Mouse (Mus musculus) CH12.LX (cell line): Measurements from ENCODE around the gene Tecta. TPM values are rescaled to one million over a fixed set of nuclear protein-coding genes. Genes with fewer than 3 reads are reported as not detected.

Source experiments
- DNase-seq: peaks from one replicate; pipeline ENCODE4 v3.0.0-alpha.2; 2013; ENCODE audit errors: extremely low read depth
- H3K27ac ChIP-seq: 2 replicates; pipeline ENCODE4 v1.5.1; 2012; ENCODE audit warnings: low read depth, mild to moderate bottlenecking, control low read depth, moderate library complexity; ENCODE audit not compliant: insufficient read depth
- H3K27me3 ChIP-seq: replicated peaks from 2 replicates; pipeline ENCODE3; 2012; ENCODE audit warnings: inconsistent platforms
- H3K36me3 ChIP-seq, 2 experiments: replicated peaks in 1 of 2; 2 replicates each; pipeline versions ENCODE3 to v1.6.1; 2012; ENCODE audit warnings: inconsistent platforms in 1 of 2, low read length in 1 of 2, mild to moderate bottlenecking in 1 of 2, mixed read lengths in 1 of 2, moderate library complexity in 1 of 2; ENCODE audit not compliant: control insufficient read depth in 1 of 2, insufficient read depth in 1 of 2
- H3K4me1 ChIP-seq, 2 experiments: 2 replicates each; pipeline ENCODE4 v1.6.1; 2012; ENCODE audit warnings: inconsistent platforms in 1 of 2, moderate library complexity in 1 of 2; ENCODE audit not compliant: insufficient read depth in 2 of 2, control insufficient read depth in 1 of 2
- H3K4me2 ChIP-seq: 2 replicates; pipeline ENCODE4 v1.6.1; 2012; ENCODE audit warnings: low read depth, mild to moderate bottlenecking, control low read depth; ENCODE audit not compliant: poor library complexity, insufficient read depth, severe bottlenecking
- H3K4me3 ChIP-seq, 3 experiments: fragments of 150-350 bp in 1 of 3; sonication (generic) in 1 of 3; replicated peaks in 1 of 3; 2 replicates each; pipeline versions ENCODE3 to v1.5.1; 2011 to 2012; ENCODE audit warnings: low read depth in 2 of 3, low read length in 2 of 3, mild to moderate bottlenecking in 2 of 3, moderate library complexity in 2 of 3, control low read depth in 1 of 3, improper control_type of control experiment in 1 of 3, inconsistent platforms in 1 of 3, mixed read lengths in 1 of 3; ENCODE audit not compliant: poor library complexity in 1 of 3
- H3K79me2 ChIP-seq: replicated peaks from 2 replicates; pipeline ENCODE4 v1.6.1; 2012; ENCODE audit warnings: mild to moderate bottlenecking, moderate library complexity; ENCODE audit not compliant: control insufficient read depth, poor library complexity, insufficient read depth, severe bottlenecking; ENCODE audit errors: extremely low read depth
- H3K9ac ChIP-seq: 2 replicates; pipeline ENCODE4 v1.6.1; 2012; ENCODE audit warnings: low read depth, mild to moderate bottlenecking, control low read depth, moderate library complexity; ENCODE audit not compliant: insufficient read depth
- H3K9me3 ChIP-seq: replicated peaks from 2 replicates; pipeline ENCODE3; 2012; ENCODE audit warnings: low read length, inconsistent platforms, mixed read lengths
- ELF1 ChIP-seq: IDR thresholded peaks from 2 replicates; pipeline ENCODE4 v1.6.1; 2014; ENCODE audit warnings: low read depth, mild to moderate bottlenecking, inconsistent platforms, low read length, improper control_type of control experiment
- ETS1 ChIP-seq: conservative IDR thresholded peaks from 2 replicates; pipeline ENCODE4 v1.6.1; 2012; ENCODE audit warnings: low read depth, mild to moderate bottlenecking, inconsistent platforms, low read length, improper control_type of control experiment, moderate library complexity
- JUN ChIP-seq: IDR thresholded peaks from 2 replicates; pipeline ENCODE4 v1.6.1; 2011; ENCODE audit warnings: low read depth, mild to moderate bottlenecking, low read length, improper control_type of control experiment, moderate library complexity; ENCODE audit not compliant: insufficient read depth
- MAFK ChIP-seq: IDR thresholded peaks from 2 replicates; pipeline ENCODE4 v1.6.1; 2011; ENCODE audit warnings: low read length, improper control_type of control experiment; ENCODE audit not compliant: insufficient replicate concordance
- MAX ChIP-seq: IDR thresholded peaks from 2 replicates; pipeline ENCODE4 v1.6.1; 2011; ENCODE audit warnings: low read length, improper control_type of control experiment
- MXI1 ChIP-seq: IDR thresholded peaks from 2 replicates; pipeline ENCODE4 v1.6.1; 2011; ENCODE audit warnings: mild to moderate bottlenecking, low read depth, low read length, improper control_type of control experiment
- MYC ChIP-seq: IDR thresholded peaks from 2 replicates; pipeline ENCODE4 v1.6.1; 2011; ENCODE audit warnings: low read depth, mild to moderate bottlenecking, improper control_type of control experiment, low read length
- NRF1 ChIP-seq: IDR thresholded peaks from 2 replicates; pipeline ENCODE4 v1.6.1; 2014; ENCODE audit warnings: low read depth, mild to moderate bottlenecking, inconsistent platforms, low read length, improper control_type of control experiment, moderate library complexity
- POLR2A ChIP-seq: IDR thresholded peaks from 2 replicates; pipeline ENCODE4 v1.6.1; 2011; ENCODE audit warnings: low read depth, mild to moderate bottlenecking, improper control_type of control experiment, low read length
- SIN3A ChIP-seq: IDR thresholded peaks from 2 replicates; pipeline ENCODE4 v1.6.1; 2012; ENCODE audit warnings: low read length, improper control_type of control experiment, inconsistent platforms
- SMC3 ChIP-seq: IDR thresholded peaks from 2 replicates; pipeline ENCODE4 v1.6.1; 2011; ENCODE audit warnings: low read depth, low read length, improper control_type of control experiment
- TCF12 ChIP-seq: IDR thresholded peaks from 2 replicates; pipeline ENCODE4 v1.6.1; 2014; ENCODE audit warnings: low read depth, mild to moderate bottlenecking, inconsistent platforms, low read length, improper control_type of control experiment
- UBTF ChIP-seq: IDR thresholded peaks from 2 replicates; pipeline ENCODE4 v1.6.1; 2012; ENCODE audit warnings: low read depth, mild to moderate bottlenecking, inconsistent platforms, low read length, improper control_type of control experiment, moderate library complexity
- USF2 ChIP-seq: conservative IDR thresholded peaks from 2 replicates; pipeline ENCODE4 v1.6.1; 2011; ENCODE audit warnings: low read depth, low read length, improper control_type of control experiment
- ZC3H11A ChIP-seq: IDR thresholded peaks from 2 replicates; pipeline ENCODE4 v1.6.1; 2012; ENCODE audit warnings: low read depth, mild to moderate bottlenecking, inconsistent platforms, low read length, improper control_type of control experiment
- ZKSCAN1 ChIP-seq: IDR thresholded peaks from 2 replicates; pipeline ENCODE4 v1.6.1; 2012; ENCODE audit warnings: low read depth, inconsistent platforms, low read length, improper control_type of control experiment, borderline replicate concordance
- dilution Hi-C: fragments of 300-500 bp; cut with MboI; formaldehyde crosslinking; loops from 2 replicates; pipeline ENCODE4 v1.14.3; 2020; ENCODE audit warnings: low sequenced_read_pairs; ENCODE audit not compliant: extremely low pct_unique_long_range_greater_than_20kb, extremely low pct_ligation_motif_present
- in situ Hi-C: fragments of 300-500 bp; cut with MboI; formaldehyde crosslinking; loops from 3 replicates; pipeline ENCODE4 v1.14.3; 2019; ENCODE audit warnings: low sequenced_read_pairs, low pct_ligation_motif_present, low pct_unique_long_range_greater_than_20kb, mixed read lengths
- polyA plus RNA-seq: library from polyadenylated mRNA; unstranded; fragments of >175 nt; gene quantifications from 2 replicates; pipeline ENCODE4 v1.2.1, GENCODE M21; 2012; ENCODE audit warnings: low read depth; ENCODE audit not compliant: insufficient read length
- total RNA-seq, 2 experiments: library from RNA; depleted of rRNA; stranded (reverse); fragments of 300-350 nt in 1 of 2; fragments of >200 nt in 1 of 2; gene quantifications; 2 replicates each; pipeline ENCODE4 v1.2.3; 2012 to 2014

The Tecta gene
- total and polyA plus RNA-seq, 3 experiments, result 0.04 to 0.09 TPM; not detected in 1

DNA sequence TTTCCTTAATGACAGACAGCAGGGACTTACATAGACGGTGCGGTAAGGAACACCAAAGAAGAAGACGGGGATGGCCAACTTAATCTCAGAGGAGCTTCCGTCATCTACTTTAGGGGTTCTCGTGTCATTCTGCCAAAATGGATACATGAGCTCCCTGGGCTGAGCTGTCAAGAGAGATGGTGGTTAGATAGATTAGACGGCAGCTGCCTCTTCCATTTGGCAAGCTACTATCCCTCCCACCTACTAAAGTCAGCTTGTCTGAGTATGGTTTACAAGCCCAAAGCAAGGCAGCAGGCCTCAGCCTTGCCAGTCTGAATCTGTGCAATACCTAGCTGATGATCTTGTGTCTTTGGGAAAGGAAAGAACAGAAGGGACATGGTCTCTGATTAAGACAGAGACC is 4.8 kb downstream of the Tecta start:
- H3K79me2 ChIP-seq, result no peaks in the 10 kb centered on the region
- H3K4me2 ChIP-seq, result no peak overlapping the region
- H3K36me3 ChIP-seq, result no peaks in the 10 kb centered on the region
- TF ChIP-seq ZKSCAN1 (no peak), NRF1 (no peak), TCF12 (no peak), ZC3H11A (no peak), ETS1 (no peak)
- no peaks in the 10 kb centered on the region for H3K9me3 ChIP-seq
- H3K9ac ChIP-seq, result no peak overlapping the region
- peaks cover 31 to 69% of the 10 kb centered on the region in 2 experiments for H3K4me1 ChIP-seq
- no peaks in the 10 kb centered on the region for H3K27me3 ChIP-seq
- no peak overlapping the region for H3K27ac ChIP-seq
- dilution Hi-C loops (no loop called here), in situ Hi-C loops (loop anchor here (5.0 to 25.0 kb wide), 2 partner anchors 77 to 392 kb away; no protein-coding TSS in a partner anchor)
- DNase-seq, result no peak
- H3K4me3 ChIP-seq, result no peak overlapping the region

DNA sequence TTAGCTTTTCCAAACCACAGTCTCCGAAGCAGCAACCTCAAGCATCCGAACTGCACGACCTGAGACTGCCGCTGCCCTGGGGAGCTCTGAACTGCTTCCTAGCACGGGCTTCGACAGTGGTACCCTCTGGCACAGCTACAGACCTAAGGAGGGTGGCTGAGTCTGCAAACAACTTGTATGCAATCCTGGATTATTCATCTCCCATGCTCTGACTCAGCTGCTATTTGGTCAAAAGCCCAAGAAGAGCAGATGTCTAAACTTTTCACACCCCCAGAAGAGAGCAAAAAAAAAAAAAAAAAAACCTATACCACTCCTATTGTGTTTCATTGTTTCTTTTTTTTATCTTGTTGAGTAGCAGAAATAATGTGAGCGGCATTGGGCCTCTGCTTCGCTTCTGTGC is 5.4 kb downstream of the Tecta start:
- no peak overlapping the region for H3K27ac ChIP-seq
- in situ Hi-C loops (loop anchor here (25.0 kb wide), 1 partner anchor 393 kb away; no protein-coding TSS in a partner anchor), dilution Hi-C loops (no loop called here)
- no peak overlapping the region for H3K4me3 ChIP-seq
- no peaks in the 10 kb centered on the region for H3K9me3 ChIP-seq
- H3K27me3 ChIP-seq, result no peaks in the 10 kb centered on the region
- H3K4me1 ChIP-seq, result peaks cover 30 to 63% of the 10 kb centered on the region in 2 experiments
- H3K36me3 ChIP-seq, result no peaks in the 10 kb centered on the region
- TF ChIP-seq NRF1 (no peak), MYC (no peak), USF2 (no peak), SIN3A (no peak), ZC3H11A (no peak), POLR2A (no peak), UBTF (no peak), ELF1 (no peak), SMC3 (no peak), JUN (no peak), MAFK (no peak), MXI1 (no peak), MAX (no peak)
- no peak for DNase-seq
- H3K79me2 ChIP-seq, result no peaks in the 10 kb centered on the region
- H3K4me2 ChIP-seq, result no peak overlapping the region
- H3K9ac ChIP-seq, result no peak overlapping the region
